Mouse (Mus musculus) neural tube, embryonic 13.5 days (tissue): ENCODE measurements around the gene Cyp21a1. TPM values are rescaled to one million over a fixed set of nuclear protein-coding genes. Genes with fewer than 3 reads are reported as not detected.

Experiments used
- microRNA-seq: library from miRNA; unstranded; fragments of <30 nt; microRNA quantifications from one replicate; pipeline ENCODE4, GENCODE M21; 2016
- polyA plus RNA-seq: library from polyadenylated mRNA; unstranded; fragments of >200 nt; fragmentation: Nextera tagmentation; extraction: Ambion mirVana; gene quantifications from 2 replicates; pipeline ENCODE4 v1.2.1, GENCODE M21; 2015

The Cyp21a1 gene
- polyA plus RNA-seq, 1 experiment from 2014 or later: not detected

Small RNA genes lying within 50 kb of the gene (microRNA-seq; reads per million reads assigned to microRNA genes)
- gene Gm27471: not detected
- gene Mir6970: 0.89 reads per million
- 1.3 reads per million for gene Mir6971

Other genes starting within 250 kb of the Cyp21a1 start
- 5.4 and 9.5 TPM in 2 replicates for gene Notch4, start 240.3 kb downstream of the Cyp21a1 start, polyA plus RNA-seq
- gene Gpsm3, start 214.8 kb downstream of the Cyp21a1 start, polyA plus RNA-seq: 4.8 and 5.3 TPM in 2 replicates
- 9.2 and 10.2 TPM in 2 replicates for gene Pbx2, start 213.3 kb downstream of the Cyp21a1 start, polyA plus RNA-seq
- gene Ager, start 206.7 kb downstream of the Cyp21a1 start, polyA plus RNA-seq: 2.0 and 2.2 TPM in 2 replicates
- 260 and 270 TPM in 2 replicates for gene Rnf5, start 200.9 kb downstream of the Cyp21a1 start, polyA plus RNA-seq
- 89.5 and 99.6 TPM in 2 replicates for gene Agpat1, start 200.3 kb downstream of the Cyp21a1 start, polyA plus RNA-seq
- 21.8 and 28.4 TPM in 2 replicates for gene Egfl8, start 188.6 kb downstream of the Cyp21a1 start, polyA plus RNA-seq
- 23.7 and 25.0 TPM in 2 replicates for gene Ppt2, start 176.1 kb downstream of the Cyp21a1 start, polyA plus RNA-seq
- 3.8 and 4.2 TPM in 2 replicates for gene Prrt1, start 175.0 kb downstream of the Cyp21a1 start, polyA plus RNA-seq
- 17.1 and 18.6 TPM in 2 replicates for gene Fkbpl, start 159.8 kb downstream of the Cyp21a1 start, polyA plus RNA-seq
- gene Atf6b, start 157.4 kb downstream of the Cyp21a1 start, polyA plus RNA-seq: 106 TPM in 2 replicates
- 0.11 and 0.14 TPM in 2 replicates for gene Tnxb, start 134.0 kb downstream of the Cyp21a1 start, polyA plus RNA-seq
- not detected in 2 replicates for gene C4b, start 60.7 kb downstream of the Cyp21a1 start, polyA plus RNA-seq
- gene Stk19, start 32.4 kb upstream of the Cyp21a1 start, polyA plus RNA-seq: 31.6 and 34.2 TPM in 2 replicates
- 63.0 and 63.2 TPM in 2 replicates for gene Dxo, start 32.5 kb upstream of the Cyp21a1 start, polyA plus RNA-seq
- gene Skiv2l, start 45.6 kb upstream of the Cyp21a1 start, polyA plus RNA-seq: 49.7 and 57.1 TPM in 2 replicates
- gene Nelfe, start 45.8 kb upstream of the Cyp21a1 start, polyA plus RNA-seq: 81.6 and 90.5 TPM in 2 replicates
- 1.8 and 2.9 TPM in 2 replicates for gene Cfb, start 58.0 kb upstream of the Cyp21a1 start, polyA plus RNA-seq
- gene Zbtb12, start 74.9 kb upstream of the Cyp21a1 start, polyA plus RNA-seq: 9.5 and 10.4 TPM in 2 replicates
- not detected in 2 replicates for gene Gm20547, start 77.5 kb upstream of the Cyp21a1 start, polyA plus RNA-seq
- 0.99 and 2.1 TPM in 2 replicates for gene C2, start 93.7 kb upstream of the Cyp21a1 start, polyA plus RNA-seq
- 86.8 and 88.7 TPM in 2 replicates for gene Ehmt2, start 93.9 kb upstream of the Cyp21a1 start, polyA plus RNA-seq
- gene Slc44a4, start 109.9 kb upstream of the Cyp21a1 start, polyA plus RNA-seq: not detected in 2 replicates
- 30.2 and 30.6 TPM in 2 replicates for gene Neu1, start 126.7 kb upstream of the Cyp21a1 start, polyA plus RNA-seq
- gene Hspa1b, start 154.7 kb upstream of the Cyp21a1 start, polyA plus RNA-seq: 0.38 and 0.47 TPM in 2 replicates
- not detected in 2 replicates for gene Gm20481, start 165.4 kb upstream of the Cyp21a1 start, polyA plus RNA-seq
- 6.0 and 6.3 TPM in 2 replicates for gene Hspa1a, start 167.6 kb upstream of the Cyp21a1 start, polyA plus RNA-seq
- gene Hspa1l, start 168.1 kb upstream of the Cyp21a1 start, polyA plus RNA-seq: 1.5 and 2.2 TPM in 2 replicates
- 99.4 and 99.8 TPM in 2 replicates for gene Lsm2, start 177.3 kb upstream of the Cyp21a1 start, polyA plus RNA-seq
- gene Vars, start 196.4 kb upstream of the Cyp21a1 start, polyA plus RNA-seq: 57.9 and 58.2 TPM in 2 replicates
- 0.17 and 0.18 TPM in 2 replicates for gene Vwa7, start 212.0 kb upstream of the Cyp21a1 start, polyA plus RNA-seq
- gene Sapcd1, start 223.5 kb upstream of the Cyp21a1 start, polyA plus RNA-seq: 2.5 and 2.6 TPM in 2 replicates
- 2.8 and 3.1 TPM in 2 replicates for gene Msh5, start 242.2 kb upstream of the Cyp21a1 start, polyA plus RNA-seq
- 132 and 145 TPM in 2 replicates for gene Clic1, start 245.4 kb upstream of the Cyp21a1 start, polyA plus RNA-seq